Mouse (Mus musculus) lung, postnatal 36 days (tissue): Measurements from ENCODE around the gene Snx12.
"Not testable (repeated sequence)": the region's sequence is repeated elsewhere in the genome, so short reads cannot be mapped to it uniquely, and the experiment has no call there.

Source experiments
- DNase-seq: peaks from one replicate; pipeline ENCODE4 v3.0.0; 2022; ENCODE audit warnings: mixed read lengths

Snx12 gene

GRCm38 (mm10) chrX:101131992-101132791 is 90.2 kb downstream of the Snx12 start:
- DNase-seq, result peak; percentile 44

- peak; percentile 83 for DNase-seq
Measured at GRCm38 (mm10) chrX:101131001-101131400, 91.4 kb downstream of the Snx12 start.

DNA sequence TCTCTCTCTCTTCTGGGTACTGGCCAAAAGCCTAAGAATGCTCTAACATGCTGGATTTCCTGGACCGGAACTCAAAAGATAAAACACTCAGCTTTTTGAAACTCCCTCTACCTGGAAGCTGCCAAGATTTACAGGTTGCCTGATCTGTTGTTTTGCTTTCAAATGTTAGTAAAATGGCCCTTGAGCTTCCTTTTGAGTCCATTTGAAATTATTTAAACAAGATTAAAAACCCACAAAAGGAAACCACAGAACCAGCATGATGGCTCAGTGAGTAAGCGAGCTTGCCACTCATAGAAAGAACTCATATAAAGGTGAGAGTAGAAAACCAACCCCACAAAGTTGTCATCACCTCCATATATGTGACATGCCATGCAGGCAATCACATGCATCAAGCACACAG is 93.8 kb downstream of the Snx12 start:
- DNase-seq, result peak; percentile 11

DNA sequence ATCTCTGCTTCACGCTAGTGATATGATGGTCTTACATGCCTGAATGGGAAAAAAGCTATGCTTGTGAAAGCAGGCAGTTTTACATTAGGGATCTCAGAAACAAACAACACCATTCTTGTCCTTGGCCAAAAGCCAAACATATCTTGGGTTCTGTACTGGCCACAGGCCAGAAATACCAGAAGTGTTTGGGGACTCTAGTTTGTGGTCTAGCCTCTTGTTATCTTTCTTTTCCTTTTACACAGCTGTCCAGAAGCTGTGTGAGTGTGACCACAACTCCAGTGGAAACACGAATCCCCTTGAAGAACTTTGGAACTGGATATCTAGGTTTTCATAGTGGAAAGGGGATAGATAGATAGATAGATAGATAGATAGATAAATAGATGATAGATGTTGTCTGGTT is 95.4 kb downstream of the Snx12 start:
- no peak for DNase-seq

- DNase-seq, result peak; percentile 30
Measured at GRCm38 (mm10) chrX:101126474-101126955, 95.8 kb downstream of the Snx12 start.

DNA sequence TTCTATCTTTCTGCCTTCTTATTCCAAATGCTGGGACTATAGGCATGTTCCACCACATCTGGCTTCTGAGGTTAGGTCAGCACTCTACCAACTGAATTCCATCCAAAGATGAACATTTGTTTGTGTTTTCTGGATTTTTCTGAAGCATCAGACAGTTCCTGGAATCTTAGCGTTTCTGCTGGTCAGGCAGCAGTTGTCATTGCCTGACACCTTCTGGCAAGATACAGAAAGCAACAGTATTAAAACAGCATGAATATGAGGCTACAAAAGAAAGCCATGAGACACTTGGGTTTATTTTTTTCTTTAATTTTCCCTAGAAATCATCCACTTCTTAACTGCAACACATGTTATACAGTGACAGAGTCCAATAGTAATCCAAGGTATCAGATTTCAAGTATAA is 101.8 kb downstream of the Snx12 start:
- DNase-seq, result no peak

DNA sequence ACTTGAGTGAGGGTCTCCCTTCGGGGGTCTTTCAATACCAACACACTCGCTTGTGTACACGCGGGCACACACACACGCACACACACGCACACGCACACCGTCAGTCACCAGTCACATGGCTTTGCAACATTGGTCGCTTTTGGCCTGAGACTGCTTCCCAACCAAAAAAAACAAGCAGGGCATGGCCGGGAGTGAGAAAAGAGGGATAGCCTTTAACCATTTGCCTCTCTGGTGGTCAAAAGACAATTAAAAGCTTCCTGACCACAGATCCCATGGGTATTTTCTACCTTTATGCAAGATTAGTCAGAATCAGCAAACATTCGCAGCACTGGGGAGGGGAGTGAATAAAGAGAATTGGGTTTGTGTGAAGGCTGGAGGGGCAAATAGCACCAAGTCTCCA is 136.4 kb downstream of the Snx12 start, which contains the start of gene Slc7a3:
TSS of gene Slc7a3 (minus strand) at position 101 of the 400 bp plus-strand sequence.
- no peak for DNase-seq

- DNase-seq, result not testable (repeated sequence)
Measured at GRCm38 (mm10) chrX:101085211-101085610, 137.2 kb downstream of the Snx12 start.

- no peak for DNase-seq
Measured at GRCm38 (mm10) chrX:101084192-101084591, 138.2 kb downstream of the Snx12 start.

DNA sequence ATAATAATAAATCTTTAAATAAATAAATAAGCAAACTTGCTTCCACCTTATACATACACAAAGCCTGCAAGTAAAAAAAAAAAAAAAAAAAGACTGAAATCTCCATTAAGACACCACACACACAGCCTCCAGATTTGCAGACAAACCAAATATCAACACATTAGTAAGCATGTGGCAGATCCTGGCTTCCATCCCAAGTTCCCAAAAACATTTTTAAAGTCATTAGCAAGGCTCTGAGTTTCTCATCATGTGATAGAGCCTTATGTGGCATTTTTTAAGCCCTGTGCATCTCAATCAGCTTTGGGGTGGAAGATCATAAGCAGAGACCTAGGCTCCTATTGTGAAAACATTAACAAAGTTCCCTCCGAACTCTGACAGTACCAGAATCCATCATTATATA is 157.1 kb downstream of the Snx12 start:
- DNase-seq, result no peak

DNA sequence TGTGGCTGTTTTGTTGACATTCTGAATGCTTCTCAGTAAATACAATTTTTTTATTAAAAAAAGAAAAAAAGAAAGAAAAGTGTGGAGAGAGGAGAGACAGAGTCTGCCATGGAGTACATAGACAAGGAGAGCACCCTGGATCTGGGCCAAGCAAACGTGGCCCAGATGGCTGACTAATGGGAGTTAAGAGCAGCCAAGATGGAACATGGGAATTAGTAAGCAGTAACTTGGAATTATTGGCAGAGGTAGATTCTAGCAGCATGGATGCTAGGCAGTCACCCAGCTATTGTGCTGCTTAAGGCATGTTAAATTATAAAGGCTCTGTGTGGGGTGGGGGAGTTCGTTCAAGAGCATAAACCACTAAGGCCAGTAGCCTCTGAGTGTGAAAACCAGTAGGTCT is 158.9 kb downstream of the Snx12 start:
- DNase-seq, result no peak

GRCm38 (mm10) chrX:101059541-101059940 is 162.8 kb downstream of the Snx12 start, which contains the start of gene Tex11:
Gene Tex11, minus strand, starts transcription at chrX:101059667.
- no peak for DNase-seq
